Mouse (Mus musculus): ENCODE data around the gene Snx20. TPM values are rescaled to one million over a fixed set of nuclear protein-coding genes. Genes with fewer than 3 reads are reported as not detected.
A peak's percentile ranks its signal among the peaks of the same experiment; 100 is the strongest.

Gene Snx20
- polyA plus RNA-seq, 1 experiment from 2014 or later, result 4.3 TPM

DNA sequence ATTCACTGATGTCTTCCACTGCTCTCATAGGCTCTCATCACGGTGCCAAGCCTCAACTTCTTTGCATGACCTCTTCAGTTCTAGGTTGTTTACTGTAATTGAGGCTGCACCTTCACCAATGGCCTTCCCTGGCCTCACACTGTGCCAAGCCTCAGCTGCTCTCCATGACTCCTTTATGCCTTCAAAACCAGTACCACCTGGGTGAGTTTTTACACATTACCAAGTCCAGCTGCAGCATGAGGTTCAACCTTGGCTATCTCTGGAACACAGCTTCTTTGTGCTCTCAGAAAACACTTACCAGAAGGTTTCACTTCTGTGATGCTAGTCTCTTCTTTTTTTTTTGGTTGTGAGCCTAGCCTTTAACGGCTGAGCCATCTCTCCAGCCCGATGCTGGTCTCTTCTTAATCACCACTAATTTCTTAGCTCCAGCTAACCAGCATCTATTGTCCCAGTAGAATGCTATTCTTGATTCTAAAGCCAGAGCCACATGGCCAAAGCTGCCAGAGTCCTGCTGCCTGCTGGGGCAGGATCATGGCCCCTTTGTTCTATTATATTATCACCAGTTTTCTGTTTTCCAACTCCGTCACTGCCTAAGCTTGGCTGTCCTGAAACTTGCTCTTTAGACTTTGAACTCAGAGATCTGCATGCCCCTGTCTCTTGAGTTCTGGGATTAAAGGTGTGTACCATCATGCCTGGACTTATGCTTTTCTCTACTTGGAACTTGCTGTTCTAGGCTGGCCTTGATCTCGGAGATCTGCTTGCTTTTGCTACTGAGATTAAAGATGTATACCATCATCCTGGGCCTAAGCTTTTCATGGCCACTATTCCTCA is 7.0 kb upstream of the Snx20 start:
- H3K36me3 ChIP-seq (replicated peaks), result no peaks in the 10 kb centered on the region
- no peak overlapping the region for H3K9ac ChIP-seq
- no peak for ATAC-seq (ENCODE audit: insufficient read depth)
- H3K27me3 ChIP-seq, result peaks cover 3% of the 10 kb centered on the region
- no peaks in the 10 kb centered on the region for H3K9me3 ChIP-seq (replicated peaks)
- H3K27ac ChIP-seq (replicated peaks), result no peak overlapping the region
- no peak overlapping the region for H3K4me3 ChIP-seq (replicated peaks)
- 0 out of 2 replicates have a peak, but pooled peaks cover 9% of the 10 kb centered on the region for H3K4me1 ChIP-seq (replicated peaks)
- no peak overlapping the region for H3K4me2 ChIP-seq
- 57% methylated on average over 5 of the region's 5 CpGs for WGBS (ENCODE audit: insufficient replicate concordance)

DNA sequence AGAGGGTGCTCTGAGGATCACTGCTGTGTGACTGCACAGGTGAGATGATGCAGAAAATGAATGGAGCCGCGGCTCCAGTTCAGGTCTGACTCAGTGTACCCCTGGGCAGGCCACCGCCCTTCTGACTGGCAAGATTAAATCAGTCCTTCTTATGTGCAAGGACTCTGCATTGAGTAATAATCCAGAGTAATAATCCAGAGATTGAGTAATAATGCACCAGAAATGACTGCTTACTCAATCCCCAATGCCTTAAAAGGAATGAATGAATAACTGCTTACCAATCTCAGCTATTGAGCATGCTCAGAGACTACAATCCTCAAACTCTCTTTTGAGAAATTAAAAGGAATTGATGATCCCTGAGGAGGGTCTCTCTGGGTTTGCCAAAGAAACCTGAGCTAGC is 3.0 kb upstream of the Snx20 start:
- H3K4me3 ChIP-seq (replicated peaks), result no peak overlapping the region
- H3K27me3 ChIP-seq, result no peaks in the 10 kb centered on the region; the same call in 1 of the 2 replicates
- H3K4me2 ChIP-seq, result no peak overlapping the region
- no peaks in the 10 kb centered on the region for H3K36me3 ChIP-seq (replicated peaks)
- 75% methylated on average over 3 of the region's 3 CpGs for WGBS (ENCODE audit: insufficient replicate concordance)
- H3K4me1 ChIP-seq (replicated peaks), result peaks cover 20% of the 10 kb centered on the region; the same call in 1 of the 2 replicates
- no peak overlapping the region for H3K9ac ChIP-seq
- no peak for ATAC-seq (ENCODE audit: insufficient read depth)
- H3K27ac ChIP-seq (replicated peaks), result no peak overlapping the region
- H3K9me3 ChIP-seq (replicated peaks), result no peaks in the 10 kb centered on the region

DNA sequence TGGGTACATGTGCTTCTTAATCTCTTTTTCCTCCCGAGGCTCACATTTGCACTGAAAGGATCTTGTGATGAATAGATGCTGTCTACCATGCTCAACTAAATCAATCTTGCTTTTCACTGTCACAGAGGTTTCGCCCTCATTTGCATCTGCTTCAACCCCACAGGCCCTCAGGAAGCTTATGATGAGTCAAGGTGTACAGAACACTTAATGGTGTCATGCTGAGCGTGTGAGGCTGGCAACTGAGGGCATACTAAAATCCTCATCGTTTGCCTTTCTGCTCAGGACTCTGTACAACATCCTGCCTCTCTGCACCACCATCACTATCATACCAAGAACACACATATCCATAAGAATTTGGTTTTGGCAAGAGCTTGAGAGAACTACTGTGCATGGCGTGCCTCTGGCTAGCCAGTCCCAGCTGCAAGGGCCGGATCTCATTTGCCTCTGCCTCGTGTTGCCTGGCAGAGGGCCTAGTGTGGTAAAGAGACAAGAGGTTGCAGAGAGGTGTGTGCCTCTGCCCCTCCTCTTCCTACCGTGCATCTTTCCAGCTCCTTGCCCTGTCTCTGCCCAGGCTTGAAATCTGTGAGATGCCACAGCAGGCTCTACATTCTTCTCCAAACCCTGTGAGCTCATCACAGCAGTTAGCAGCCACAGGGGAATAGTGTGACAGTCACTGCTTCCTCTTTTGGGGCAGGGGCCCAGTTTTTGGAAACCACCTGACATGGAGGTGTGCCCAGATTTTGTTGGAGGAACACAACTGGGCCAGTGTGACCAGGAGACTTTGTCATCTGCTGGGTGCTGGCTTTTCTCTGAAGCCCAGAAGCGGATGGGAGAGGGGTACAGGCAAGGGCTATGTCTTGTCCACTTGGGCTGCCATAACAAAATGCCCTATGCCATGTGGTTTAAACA is 1.4 kb upstream of the Snx20 start:
- H3K9ac ChIP-seq, result no peak overlapping the region
- no peaks in the 10 kb centered on the region for H3K36me3 ChIP-seq (replicated peaks)
- H3K4me2 ChIP-seq, result no peak overlapping the region
- no peaks in the 10 kb centered on the region; the same call in 1 of the 2 replicates for H3K27me3 ChIP-seq
- 59% methylated on average over 9 of the region's 9 CpGs for WGBS (ENCODE audit: insufficient replicate concordance)
- H3K27ac ChIP-seq (replicated peaks), result no peak overlapping the region
- peaks cover 24% of the 10 kb centered on the region for H3K4me1 ChIP-seq (replicated peaks)
- H3K9me3 ChIP-seq (replicated peaks), result no peaks in the 10 kb centered on the region
- H3K4me3 ChIP-seq (replicated peaks), result no peak overlapping the region
- no peak for ATAC-seq (ENCODE audit: insufficient read depth)

DNA sequence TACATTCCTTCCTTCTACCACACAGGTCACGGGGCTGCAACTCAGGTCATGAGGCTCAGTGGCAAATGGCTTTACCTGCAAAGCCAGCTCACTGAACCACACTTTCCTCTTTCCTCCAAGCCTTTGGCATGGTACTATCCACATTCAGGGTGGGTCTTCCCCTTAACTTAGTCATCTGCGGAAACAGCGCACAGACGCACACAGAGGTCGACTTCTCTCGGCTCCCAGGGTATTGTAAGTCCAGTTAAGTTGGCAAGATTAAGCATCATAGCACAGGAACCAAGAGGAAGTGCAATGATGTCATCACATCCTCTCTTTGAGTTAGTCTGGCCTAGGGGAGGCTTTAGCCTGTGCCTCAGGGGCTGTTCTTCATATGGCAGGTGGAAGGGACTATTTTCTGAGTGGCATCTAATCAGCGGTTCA is 2.6 kb downstream of the Snx20 start:
- Histone ChIP-seq H3K9ac (no peak overlapping the region), H3K4me3 (replicated peaks) (no peak overlapping the region), H3K4me2 (no peak overlapping the region), H3K36me3 (replicated peaks) (peaks cover 5% of the 10 kb centered on the region; the same call in 1 of the 2 replicates), H3K4me1 (replicated peaks) (peaks cover 24% of the 10 kb centered on the region), H3K27ac (replicated peaks) (no peak overlapping the region), H3K9me3 (replicated peaks) (no peaks in the 10 kb centered on the region), H3K27me3 (peaks cover 5% of the 10 kb centered on the region)
- no peak for ATAC-seq (ENCODE audit: insufficient read depth)
- 37% methylated on average over 7 of the region's 7 CpGs for WGBS (ENCODE audit: insufficient replicate concordance)

DNA sequence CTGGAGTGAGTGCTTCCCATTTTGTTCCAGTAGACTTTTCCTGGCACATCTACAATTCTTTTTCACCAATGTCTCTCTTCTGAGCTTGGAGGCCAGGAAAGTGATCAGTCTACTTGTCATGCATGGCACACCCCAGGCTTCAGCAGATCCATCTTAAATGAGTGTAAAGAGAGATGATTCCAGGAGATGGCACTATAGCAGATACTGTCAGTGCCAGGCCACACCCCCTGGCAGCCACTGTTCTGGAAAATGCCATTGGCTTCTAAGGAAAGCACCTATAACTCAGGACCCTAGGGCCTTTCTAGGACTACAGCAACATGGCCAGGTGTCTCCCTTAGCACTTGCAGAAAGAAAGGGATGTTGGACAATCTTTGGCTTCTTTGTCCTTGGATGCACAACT is 4.8 kb downstream of the Snx20 start:
- Histone ChIP-seq H3K9ac (no peak overlapping the region), H3K4me2 (no peak overlapping the region), H3K4me1 (replicated peaks) (peaks cover 23% of the 10 kb centered on the region), H3K9me3 (replicated peaks) (no peaks in the 10 kb centered on the region), H3K4me3 (replicated peaks) (no peak overlapping the region), H3K27me3 (peaks cover 27% of the 10 kb centered on the region), H3K36me3 (replicated peaks) (peaks cover 5% of the 10 kb centered on the region; the same call in 1 of the 2 replicates), H3K27ac (replicated peaks) (no peak overlapping the region)
- ATAC-seq (ENCODE audit: insufficient read depth), result no peak

DNA sequence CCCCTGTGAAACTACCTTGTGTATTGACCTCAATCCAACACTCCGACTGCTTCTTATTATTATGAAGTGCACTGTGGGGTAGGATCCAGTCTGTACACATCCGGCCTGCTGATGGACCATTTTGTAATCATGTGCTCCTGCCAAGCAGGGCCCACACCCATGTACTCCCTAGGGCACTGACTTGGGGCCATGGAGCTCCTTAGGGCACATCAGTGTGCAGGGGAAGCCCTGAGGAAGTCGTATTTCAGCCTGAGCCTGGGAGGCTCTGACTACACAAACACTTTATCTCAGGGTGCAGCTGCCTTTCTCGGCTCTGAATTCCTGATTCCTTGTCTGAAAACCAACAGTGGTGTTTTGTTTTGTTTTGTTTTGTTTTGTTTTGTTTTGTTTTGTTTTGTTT is 5.7 kb downstream of the Snx20 start:
- Histone ChIP-seq H3K36me3 (replicated peaks) (peaks cover 5% of the 10 kb centered on the region; the same call in 1 of the 2 replicates), H3K27ac (replicated peaks) (no peak overlapping the region), H3K4me3 (replicated peaks) (no peak overlapping the region), H3K4me2 (no peak overlapping the region), H3K4me1 (replicated peaks) (peaks cover 23% of the 10 kb centered on the region), H3K27me3 (peaks cover 33% of the 10 kb centered on the region), H3K9ac (no peak overlapping the region), H3K9me3 (replicated peaks) (no peaks in the 10 kb centered on the region)
- 43% methylated on average over 4 of the region's 4 CpGs for WGBS (ENCODE audit: insufficient replicate concordance)
- ATAC-seq (ENCODE audit: insufficient read depth), result no peak

DNA sequence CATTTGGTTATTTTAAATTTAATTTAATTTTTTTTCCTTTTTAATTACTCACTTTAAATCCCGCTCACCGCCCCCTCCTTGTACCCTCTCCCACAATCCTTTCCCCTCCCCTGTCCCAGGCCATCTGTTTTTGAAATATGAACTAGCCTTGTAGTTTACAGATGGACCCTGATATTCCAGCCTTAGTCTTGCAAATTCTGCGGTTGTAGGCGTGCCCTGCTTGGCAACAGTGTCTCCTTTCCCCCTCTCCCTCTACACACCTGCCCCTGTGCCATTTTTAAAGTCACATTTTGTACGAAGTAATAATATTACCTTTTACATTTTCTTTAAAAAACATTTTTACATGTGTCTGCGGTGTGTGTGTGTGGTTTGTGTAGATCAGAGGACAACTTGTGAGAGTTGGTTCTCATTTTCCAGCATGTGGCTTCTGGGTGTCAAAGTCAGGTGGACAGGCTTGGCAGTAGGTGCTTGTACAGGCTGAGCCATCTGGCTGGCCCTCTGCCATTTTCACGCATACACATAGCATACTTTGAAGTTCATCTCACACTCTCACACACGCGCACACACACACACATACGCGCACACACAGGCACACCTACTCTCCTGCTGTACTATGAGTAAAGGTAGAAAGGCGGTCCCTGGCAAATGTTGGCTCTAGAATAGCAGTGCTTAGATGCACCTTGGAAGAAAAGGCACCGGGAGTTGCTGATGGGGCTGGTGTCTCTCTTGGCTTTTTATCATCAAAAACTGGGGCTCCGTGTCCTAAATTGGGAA is 7.7 kb downstream of the Snx20 start:
- WGBS (ENCODE audit: insufficient replicate concordance), result 54% methylated on average over 14 of the region's 14 CpGs
- Histone ChIP-seq H3K27me3 (peaks cover 33% of the 10 kb centered on the region), H3K27ac (replicated peaks) (no peak overlapping the region), H3K4me1 (replicated peaks) (peaks cover 11% of the 10 kb centered on the region), H3K9me3 (replicated peaks) (no peaks in the 10 kb centered on the region), H3K9ac (no peak overlapping the region), H3K36me3 (replicated peaks) (peaks cover 5% of the 10 kb centered on the region; the same call in 1 of the 2 replicates), H3K4me3 (replicated peaks) (peak overlapping the region; percentile 41), H3K4me2 (peak overlapping the region; percentile 65)
- no peak for ATAC-seq (ENCODE audit: insufficient read depth)

DNA sequence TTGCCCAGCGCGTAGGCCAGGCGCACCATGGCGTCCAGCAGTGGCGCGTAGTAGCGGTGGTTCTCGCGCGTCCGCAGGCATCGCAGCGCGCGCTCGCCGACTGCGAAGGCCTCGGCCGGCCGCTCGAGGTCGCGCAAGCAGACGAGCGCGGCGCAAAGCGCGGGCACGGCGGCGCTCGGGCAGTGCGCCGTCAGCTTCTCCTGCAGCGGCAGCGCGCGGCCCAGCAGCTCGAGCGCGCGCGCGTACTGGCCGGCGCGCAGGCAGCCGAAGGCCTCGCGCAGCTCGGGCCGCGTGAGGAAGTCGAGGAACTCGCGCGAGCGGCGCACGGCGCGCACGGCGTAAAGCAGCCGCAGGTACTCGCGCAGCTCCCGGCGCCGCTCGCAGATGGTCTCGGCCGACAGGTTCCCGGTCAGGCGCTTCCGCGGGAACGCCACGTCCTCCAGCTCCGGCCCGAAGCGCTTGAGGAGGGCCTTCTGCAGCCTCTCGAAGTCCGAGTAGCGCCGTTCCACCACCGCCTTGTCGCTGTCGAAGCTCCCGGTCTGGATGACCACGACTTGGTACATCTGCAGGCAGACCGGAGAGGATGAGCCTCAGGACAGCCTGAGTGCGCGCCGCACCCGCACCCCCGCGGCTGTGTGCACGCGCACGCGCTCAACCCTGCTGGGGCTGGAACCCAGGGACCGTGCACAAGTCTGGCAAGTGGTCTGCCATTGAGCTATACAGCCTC is 8.5 kb downstream of the Snx20 start:
- 1% methylated on average over 87 of the region's 105 CpGs for WGBS (ENCODE audit: insufficient replicate concordance)

DNA sequence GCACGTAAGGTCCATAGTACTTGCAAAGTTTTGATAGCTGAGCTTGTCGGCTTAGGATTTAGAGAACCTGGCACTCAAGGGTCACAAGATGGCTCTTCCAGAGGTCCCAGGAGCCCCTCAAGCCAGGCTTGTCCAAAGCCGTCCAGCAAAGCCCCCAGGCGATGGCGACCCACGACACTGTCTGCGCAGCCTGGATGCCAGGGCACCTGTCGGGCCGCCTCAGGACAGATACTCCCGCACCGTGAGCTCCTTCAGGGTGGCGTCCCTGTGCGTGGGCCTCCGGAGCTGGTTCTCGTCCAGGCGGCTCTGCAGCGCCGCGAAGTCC is 9.0 kb downstream of the Snx20 start:
- Histone ChIP-seq H3K36me3 (replicated peaks) (peaks cover 5% of the 10 kb centered on the region; the same call in 1 of the 2 replicates), H3K4me1 (replicated peaks) (peaks cover 11% of the 10 kb centered on the region), H3K27ac (replicated peaks) (no peak overlapping the region), H3K9me3 (replicated peaks) (no peaks in the 10 kb centered on the region), H3K4me2 (peak overlapping the region; percentile 65), H3K9ac (no peak overlapping the region), H3K27me3 (peaks cover 39% of the 10 kb centered on the region), H3K4me3 (replicated peaks) (peak overlapping the region; percentile 41)
- 0 out of 2 replicates have a peak, but pooled peaks have one; percentile 3 for ATAC-seq (ENCODE audit: insufficient read depth)
- WGBS (ENCODE audit: insufficient replicate concordance), result 16% methylated on average over 19 of the region's 19 CpGs

More for the DNA sequence above, 8.5 kb downstream of the Snx20 start:
- no peak overlapping the region for H3K9ac ChIP-seq
- H3K4me2 ChIP-seq, result peak overlapping the region; percentile 65
- H3K4me1 ChIP-seq (replicated peaks), result peaks cover 11% of the 10 kb centered on the region
- H3K27ac ChIP-seq (replicated peaks), result no peak overlapping the region
- H3K9me3 ChIP-seq (replicated peaks), result no peaks in the 10 kb centered on the region
- peaks cover 36% of the 10 kb centered on the region for H3K27me3 ChIP-seq
- H3K4me3 ChIP-seq (replicated peaks), result peak overlapping the region; percentile 41
- ATAC-seq (ENCODE audit: insufficient read depth), result peak; percentile 52
- peaks cover 5% of the 10 kb centered on the region; the same call in 1 of the 2 replicates for H3K36me3 ChIP-seq (replicated peaks)

DNA sequence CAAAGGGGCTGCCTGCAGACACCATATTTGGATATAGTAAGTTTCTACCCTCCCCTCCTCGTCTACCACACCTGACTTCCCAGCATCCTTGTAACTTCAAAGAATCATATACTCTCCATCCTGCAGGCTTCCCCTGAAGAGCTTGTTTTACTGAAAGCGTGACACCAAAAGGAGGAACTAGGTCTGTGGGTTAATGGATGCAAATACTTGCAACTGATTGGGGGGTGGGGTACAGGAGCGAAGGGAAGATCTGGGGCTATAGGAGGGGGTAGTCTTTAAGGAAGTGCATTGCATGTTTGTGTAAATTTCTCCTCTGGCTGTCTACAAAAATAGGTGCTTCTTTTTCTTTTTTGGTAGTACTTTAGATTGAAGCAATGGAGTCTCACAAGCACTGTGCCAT is 9.5 kb downstream of the Snx20 start:
- Histone ChIP-seq H3K4me1 (replicated peaks) (peaks cover 11% of the 10 kb centered on the region), H3K4me2 (no peak overlapping the region), H3K9ac (no peak overlapping the region), H3K27ac (replicated peaks) (no peak overlapping the region), H3K4me3 (replicated peaks) (no peak overlapping the region), H3K36me3 (replicated peaks) (peaks cover 5% of the 10 kb centered on the region; the same call in 1 of the 2 replicates), H3K9me3 (replicated peaks) (no peaks in the 10 kb centered on the region), H3K27me3 (peaks cover 39% of the 10 kb centered on the region)
- no peak for ATAC-seq (ENCODE audit: insufficient read depth)
- 33% methylated on average over 3 of the region's 3 CpGs for WGBS (ENCODE audit: insufficient replicate concordance)

Measured in liver, embryonic 15.5 days (tissue).